Mouse (Mus musculus) embryonic fibroblast, embryonic 13.5 days (primary cell): ENCODE results near the gene Duoxa1.

Experiments
- CTCF ChIP-seq: IDR thresholded peaks from 2 replicates; pipeline ENCODE4 v1.5.1; 2011; ENCODE audit warnings: mild to moderate bottlenecking, control low read depth, low read length, moderate library complexity, borderline replicate concordance; ENCODE audit not compliant: insufficient read depth
- POLR2A ChIP-seq: IDR thresholded peaks from 2 replicates; pipeline ENCODE4 v1.6.1; 2011; ENCODE audit warnings: low read depth, mild to moderate bottlenecking, control low read depth, low read length, moderate library complexity

GRCm38 (mm10) chr2:122345106-122345893, 31.8 kb upstream of the Duoxa1 start:
- TF ChIP-seq CTCF = no peak
- no peak for TF ChIP-seq POLR2A
